Mouse (Mus musculus) left cerebral cortex, adult 2 months (tissue): ENCODE results near the gene Prps1. TPM values are rescaled to one million over a fixed set of nuclear protein-coding genes. Genes with fewer than 3 reads are reported as not detected.
A peak's percentile ranks its signal among the peaks of the same experiment; 100 is the strongest.
"Not testable (repeated sequence)": the region's sequence is repeated elsewhere in the genome, so short reads cannot be mapped to it uniquely, and the experiment has no call there.

Source experiments
- DNase-seq, 2 experiments: peaks; one replicate each; pipeline ENCODE4 v3.0.0; 2021 to 2022; ENCODE audit warnings: low spot score in 2 of 2, mixed read lengths in 1 of 2; ENCODE audit errors: extremely low spot score in 1 of 2
- H3K27ac ChIP-seq: fragments of 200-600 bp; 2 replicates; pipeline ENCODE4 v1.8.1; 2022
- H3K4me3 ChIP-seq: fragments of 200-600 bp; 2 replicates; pipeline ENCODE4 v1.8.1; 2022
- CTCF ChIP-seq: fragments of 200-600 bp; IDR thresholded peaks from 2 replicates; pipeline ENCODE4 v1.8.1; 2022; ENCODE audit warnings: antibody characterized with exemption, mild to moderate bottlenecking, moderate library complexity
- intact Hi-C: fragments of 180-260 bp; cut with DNase I; formaldehyde crosslinking; loops from one replicate; pipeline ENCODE4 v1.15.1; 2025
- total RNA-seq, 2 experiments: library from RNA; stranded (reverse); gene quantifications; 2 replicates each; pipeline ENCODE4 v1.2.3; 2021

The Prps1 gene
- total RNA-seq, 2 experiments from 2014 or later, result 62.8 to 76.9 TPM

DNA sequence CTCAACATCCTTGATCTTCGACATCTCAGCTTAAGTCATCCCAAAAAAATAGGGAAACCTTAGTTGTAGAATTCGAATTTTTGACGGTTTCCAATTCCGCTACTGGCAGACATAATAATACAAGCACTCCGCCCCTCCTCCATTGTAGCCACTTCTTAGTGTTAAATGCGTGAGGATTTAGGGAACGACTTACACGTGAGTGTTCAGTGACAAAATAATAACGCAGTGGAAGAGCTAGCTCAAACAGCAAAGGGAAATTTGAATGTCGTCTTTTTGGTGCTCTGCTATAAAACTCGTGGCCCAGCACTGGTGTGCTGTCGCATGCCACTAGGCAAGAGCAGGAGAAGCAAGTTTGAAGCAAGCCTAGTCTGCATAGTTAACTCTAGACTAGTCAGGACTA lies 1.1 kb downstream of the Prps1 start:
- Histone ChIP-seq H3K4me3 (peak overlapping the region; percentile 54), H3K27ac (no peak overlapping the region)
- DNase-seq, result no peak
- no peak for TF ChIP-seq CTCF
- intact Hi-C loops, result no loop called here

GRCm38 (mm10) chrX:140478231-140478630 lies 21.8 kb downstream of the Prps1 start:
- Histone ChIP-seq H3K27ac (no peak overlapping the region), H3K4me3 (no peak overlapping the region)
- intact Hi-C loops, result no loop called here
- TF ChIP-seq CTCF, result no peak
- DNase-seq, result no peak

- intact Hi-C loops, result no loop called here
- H3K4me3 ChIP-seq, result no peak overlapping the region
- TF ChIP-seq CTCF, result peak; percentile 62
- DNase-seq, result peak; percentile 9 to 21
- no peak overlapping the region for H3K27ac ChIP-seq
Measured at GRCm38 (mm10) chrX:140479171-140479570, 22.8 kb downstream of the Prps1 start.

DNA sequence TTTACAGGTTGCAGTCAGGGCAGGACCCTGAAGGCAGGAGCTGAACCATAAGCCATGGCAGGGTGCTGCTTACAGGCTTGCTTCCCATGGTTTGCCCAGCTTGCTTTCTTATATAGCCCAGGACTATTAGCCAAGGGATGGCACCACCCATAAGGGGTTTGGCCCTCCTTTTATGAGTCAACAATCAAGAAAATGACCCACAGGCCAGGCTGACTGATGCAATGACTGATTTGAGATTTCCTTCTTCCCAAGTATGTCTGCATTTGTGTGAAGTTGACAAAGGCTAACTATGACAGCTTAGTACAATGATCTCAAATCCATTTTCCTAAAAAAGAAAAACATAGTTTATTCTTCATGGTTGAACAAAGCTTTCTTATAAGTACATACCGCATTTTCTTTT lies 32.8 kb downstream of the Prps1 start:
- DNase-seq, result no peak

DNA sequence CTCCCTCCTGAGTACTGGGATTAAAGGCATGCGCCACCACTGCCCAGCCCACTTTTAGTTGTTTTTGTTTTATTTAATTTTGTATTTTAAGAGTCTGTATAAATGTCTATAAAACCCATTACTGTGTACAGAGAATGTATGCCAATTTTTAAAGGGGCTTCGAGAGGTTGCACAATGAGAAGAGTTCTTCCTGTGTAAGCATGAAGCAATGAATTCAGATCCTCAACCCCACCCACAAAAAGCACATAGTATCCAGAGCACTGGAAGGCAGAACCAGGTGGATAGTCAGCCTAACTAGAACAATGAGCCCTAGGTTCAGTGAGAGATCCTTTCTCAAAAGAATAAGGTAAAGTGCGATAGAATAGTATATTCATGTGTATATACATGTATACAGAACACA lies 33.8 kb downstream of the Prps1 start:
- TF ChIP-seq CTCF, result no peak
- H3K4me3 ChIP-seq, result no peak overlapping the region
- intact Hi-C loops, result loop anchor here (5.0 to 10.0 kb wide), 4 partner anchors 55 to 442 kb away; no protein-coding TSS in a partner anchor
- DNase-seq, result no peak
- no peak overlapping the region for H3K27ac ChIP-seq

More for the DNA sequence above, 32.8 kb downstream of the Prps1 start:
- Histone ChIP-seq H3K4me3 (no peak overlapping the region), H3K27ac (no peak overlapping the region)
- intact Hi-C loops, result no loop called here
- TF ChIP-seq CTCF, result no peak

- Histone ChIP-seq H3K27ac (no peak overlapping the region), H3K4me3 (no peak overlapping the region)
- DNase-seq, result peak in 1 of 2 experiments; percentile 27
- TF ChIP-seq CTCF, result peak; percentile 66
- intact Hi-C loops, result loop anchor here (1.0 to 10.0 kb wide), 5 partner anchors 53 to 440 kb away; partner anchors contain the start of gene Tsc22d3
Measured at GRCm38 (mm10) chrX:140491884-140492571, 35.6 kb downstream of the Prps1 start.

- no peak for DNase-seq
- Histone ChIP-seq H3K4me3 (no peak overlapping the region), H3K27ac (no peak overlapping the region)
- TF ChIP-seq CTCF, result no peak
- intact Hi-C loops, result loop anchor here (5.0 to 10.0 kb wide), 4 partner anchors 51 to 439 kb away; no protein-coding TSS in a partner anchor
Measured at GRCm38 (mm10) chrX:140493527-140494029, 37.2 kb downstream of the Prps1 start.

- TF ChIP-seq CTCF, result no peak
- no peak overlapping the region for H3K27ac ChIP-seq
- DNase-seq, result no peak
- H3K4me3 ChIP-seq, result no peak overlapping the region
- intact Hi-C loops, result loop anchor here (5.0 to 10.0 kb wide), 4 partner anchors 51 to 438 kb away; no protein-coding TSS in a partner anchor
Measured at GRCm38 (mm10) chrX:140494170-140494569, 37.8 kb downstream of the Prps1 start.

- H3K27ac ChIP-seq, DNase-seq, H3K4me3 ChIP-seq: not testable (repeated sequence)
- intact Hi-C loops, result loop anchor here (10.0 kb wide), 3 partner anchors 46 to 346 kb away; no protein-coding TSS in a partner anchor
Measured at GRCm38 (mm10) chrX:140498431-140498830, 42.0 kb downstream of the Prps1 start.

GRCm38 (mm10) chrX:140500306-140500705 lies 43.9 kb downstream of the Prps1 start:
- intact Hi-C loops, result no loop called here
- no peak for DNase-seq
- Histone ChIP-seq H3K4me3 (no peak overlapping the region), H3K27ac (no peak overlapping the region)
- TF ChIP-seq CTCF, result no peak

- intact Hi-C loops, result no loop called here
- no peak overlapping the region for H3K4me3 ChIP-seq
- DNase-seq, result no peak
- no peak for TF ChIP-seq CTCF
- H3K27ac ChIP-seq, result no peak overlapping the region
Measured at GRCm38 (mm10) chrX:140501401-140502301, 45.2 kb downstream of the Prps1 start.

GRCm38 (mm10) chrX:140503905-140504304 lies 47.5 kb downstream of the Prps1 start:
- intact Hi-C loops, result no loop called here
- DNase-seq, result peak; percentile 26 to 37

More at GRCm38 (mm10) chrX:140503905-140504304, 47.5 kb downstream of the Prps1 start:
- Histone ChIP-seq H3K4me3 (no peak overlapping the region), H3K27ac (no peak overlapping the region)
- peak; percentile 66 for TF ChIP-seq CTCF
